ENCODE assay signal across 8 mouse cellular contexts in genomic region chr16:22876218-22877043, GRCm38 (mm10). TPM values are rescaled to one million over a fixed set of nuclear protein-coding genes. Genes with fewer than 3 reads are reported as not detected.
DNase-seq lines count a peak whose midpoint lies in the region; ATAC-seq and TF ChIP-seq lines count a peak whose summit lies in the region.

No protein-coding gene starts in this region.

- no peak for ATAC-seq in heart, postnatal 0 days (ENCODE audit: insufficient read depth, low read depth)
- no peak for ATAC-seq in neural tube, embryonic 15.5 days (ENCODE audit: low FRiP score)
- no peak for ATAC-seq in limb, embryonic 14.5 days (ENCODE audit: low FRiP score, low read depth)
- no peak for ATAC-seq in forebrain, embryonic 11.5 days (replicated peaks; ENCODE audit: low FRiP score)

- H3K27me3 ChIP-seq in heart, postnatal 0 days (ENCODE audit: control insufficient read depth, insufficient read depth, low read length): no peaks in the 10 kb centered on the region
- no peaks in the 10 kb centered on the region for H3K27me3 ChIP-seq in neural tube, embryonic 15.5 days (replicated peaks)
- no peaks in the 10 kb centered on the region for H3K27me3 ChIP-seq in limb, embryonic 14.5 days (ENCODE audit: control insufficient read depth, insufficient read depth, low read length)
- no peaks in the 10 kb centered on the region for H3K27me3 ChIP-seq in forebrain, embryonic 11.5 days (ENCODE audit: control insufficient read depth, insufficient read depth, low read length)

- DNase-seq in heart, postnatal 0 days (ENCODE audit: low spot score): no peak
- no peak for DNase-seq in heart, adult 9 months (ENCODE audit: low spot score in 2 of 2)
- peak; percentile 33 for DNase-seq in neural tube, embryonic 10.5 days (ENCODE audit: extremely low spot score, low spot score)
- DNase-seq in ZHBTc4 (ENCODE audit: low read depth, low spot score): peak; percentile 35
- DNase-seq in limb, embryonic 14.5 days (ENCODE audit: low spot score): peak; percentile 23
- peak; percentile 61 for DNase-seq in thymus, postnatal 4 days
- no peak for DNase-seq in forebrain, embryonic 11.5 days (ENCODE audit: low spot score)

- H3K4me2 ChIP-seq in heart, postnatal 0 days (ENCODE audit: low read depth, low read length): no peak overlapping the region
- no peak overlapping the region for H3K4me2 ChIP-seq in neural tube, embryonic 15.5 days
- no peak overlapping the region for H3K4me2 ChIP-seq in limb, embryonic 14.5 days (replicated peaks; ENCODE audit: low read depth, low read length, severe bottlenecking)
- H3K4me2 ChIP-seq in forebrain, embryonic 11.5 days (ENCODE audit: low read depth, low read length, severe bottlenecking): no peak overlapping the region

- no peaks in the 10 kb centered on the region for H3K4me1 ChIP-seq in heart, postnatal 0 days (ENCODE audit: control insufficient read depth, insufficient read depth)
- no peaks in the 10 kb centered on the region for H3K4me1 ChIP-seq in neural tube, embryonic 15.5 days
- peaks cover 9% of the 10 kb centered on the region for H3K4me1 ChIP-seq in limb, embryonic 14.5 days (ENCODE audit: control insufficient read depth, insufficient read depth, low read length)
- H3K4me1 ChIP-seq in forebrain, embryonic 11.5 days (replicated peaks; ENCODE audit: control insufficient read depth, insufficient read depth, low read length): no peaks in the 10 kb centered on the region

- no peaks in the 10 kb centered on the region for H3K9me3 ChIP-seq in heart, postnatal 0 days (replicated peaks; ENCODE audit: control insufficient read depth, low read length)
- no peaks in the 10 kb centered on the region for H3K9me3 ChIP-seq in neural tube, embryonic 15.5 days (replicated peaks)
- no peaks in the 10 kb centered on the region for H3K9me3 ChIP-seq in limb, embryonic 14.5 days (ENCODE audit: control insufficient read depth, low read length)
- no peaks in the 10 kb centered on the region for H3K9me3 ChIP-seq in forebrain, embryonic 11.5 days (ENCODE audit: control insufficient read depth, low read length)

- peaks cover 23% of the 10 kb centered on the region for H3K36me3 ChIP-seq in heart, postnatal 0 days (replicated peaks; ENCODE audit: control insufficient read depth, insufficient read depth, low read length)
- peaks cover 23% of the 10 kb centered on the region for H3K36me3 ChIP-seq in neural tube, embryonic 15.5 days
- H3K36me3 ChIP-seq in limb, embryonic 14.5 days (ENCODE audit: control insufficient read depth, insufficient read depth, low read length): peaks cover 19% of the 10 kb centered on the region
- no peaks in the 10 kb centered on the region; the same call in 1 of the 2 replicates for H3K36me3 ChIP-seq in forebrain, embryonic 11.5 days (ENCODE audit: control insufficient read depth, insufficient read depth, low read length)

- no peak for TF ChIP-seq EP300 in heart, postnatal 0 days (IDR thresholded peaks at IDR 0.05; ENCODE audit: low read depth)

- no peak for TF ChIP-seq POLR2A in limb, embryonic 14.5 days (IDR thresholded peaks at IDR 0.05; ENCODE audit: borderline replicate concordance, extremely low read depth, insufficient read depth, insufficient read length)

- 45% methylated on average over 9 of the region's 9 CpGs for WGBS in heart, postnatal 0 days
- 51% methylated on average over 9 of the region's 9 CpGs for WGBS in neural tube, embryonic 15.5 days
- WGBS in limb, embryonic 14.5 days: 38% methylated on average over 9 of the region's 9 CpGs
- WGBS in forebrain, embryonic 11.5 days: 52% methylated on average over 9 of the region's 9 CpGs

- TF ChIP-seq CTCF in heart, postnatal 0 days (IDR thresholded peaks at IDR 0.05; ENCODE audit: low read depth): peak; percentile 71

- no peak overlapping the region for H3K9ac ChIP-seq in heart, postnatal 0 days (replicated peaks; ENCODE audit: low read depth, low read length)
- no peak overlapping the region for H3K9ac ChIP-seq in neural tube, embryonic 15.5 days (replicated peaks)
- H3K9ac ChIP-seq in limb, embryonic 14.5 days (ENCODE audit: low read depth, low read length, severe bottlenecking): no peak overlapping the region
- no peak overlapping the region for H3K9ac ChIP-seq in forebrain, embryonic 11.5 days (ENCODE audit: low read length)

- H3K27ac ChIP-seq in heart, postnatal 0 days (ENCODE audit: low read depth): no peak overlapping the region
- no peak overlapping the region for H3K27ac ChIP-seq in neural tube, embryonic 15.5 days (replicated peaks)
- no peak overlapping the region for H3K27ac ChIP-seq in limb, embryonic 14.5 days (replicated peaks; ENCODE audit: low read depth, low read length)
- H3K27ac ChIP-seq in forebrain, embryonic 11.5 days (ENCODE audit: low read depth, low read length): no peak overlapping the region

- H3K4me3 ChIP-seq in heart, postnatal 0 days (ENCODE audit: low read depth, low read length): no peak overlapping the region
- H3K4me3 ChIP-seq in neural tube, embryonic 15.5 days (replicated peaks): no peak overlapping the region
- H3K4me3 ChIP-seq in limb, embryonic 14.5 days (replicated peaks; ENCODE audit: low read length): no peak overlapping the region
- no peak overlapping the region for H3K4me3 ChIP-seq in forebrain, embryonic 11.5 days (ENCODE audit: low read depth, low read length)

RNA-seq across cellular contexts. Expression of gene Ahsg, which starts 14.6 kb away (rescaled TPM):
- total RNA-seq in heart, postnatal 0 days (2014; rRNA removed; ENCODE audit: low replicate concordance): 43.4 and 62.1 TPM in 2 replicates
- 11.1 and 13.0 TPM in 2 replicates for polyA plus RNA-seq in heart, postnatal 0 days (2015; fragmentation: Nextera tagmentation; extraction: Ambion mirVana)
- polyA plus RNA-seq in neural tube, embryonic 15.5 days (2015; fragmentation: Nextera tagmentation; extraction: Ambion mirVana): 0.87 and 2.5 TPM in 2 replicates
- polyA plus RNA-seq in limb, embryonic 14.5 days (2012; rRNA removed): 0.35 and 1.4 TPM in 2 replicates
- polyA plus RNA-seq in limb, embryonic 14.5 days (2014; fragmentation: Nextera tagmentation; extraction: Ambion mirVana): not detected in 2 replicates
- not detected in 2 replicates for polyA plus RNA-seq in forebrain, embryonic 11.5 days (2014; fragmentation: Nextera tagmentation; extraction: Ambion mirVana)

RNA-seq across cellular contexts. Expression of gene Dnajb11, which starts 18.8 kb away (rescaled TPM):
- 27.7 and 43.8 TPM in 2 replicates for total RNA-seq in heart, postnatal 0 days (2014; rRNA removed; ENCODE audit: low replicate concordance)
- 56.2 and 59.2 TPM in 2 replicates for polyA plus RNA-seq in heart, postnatal 0 days (2015; fragmentation: Nextera tagmentation; extraction: Ambion mirVana)
- polyA plus RNA-seq in neural tube, embryonic 15.5 days (2015; fragmentation: Nextera tagmentation; extraction: Ambion mirVana): 106 and 110 TPM in 2 replicates
- 42.2 and 58.9 TPM in 2 replicates for polyA plus RNA-seq in limb, embryonic 14.5 days (2012; rRNA removed)
- 99.4 and 100 TPM in 2 replicates for polyA plus RNA-seq in limb, embryonic 14.5 days (2014; fragmentation: Nextera tagmentation; extraction: Ambion mirVana)
- polyA plus RNA-seq in forebrain, embryonic 11.5 days (2014; fragmentation: Nextera tagmentation; extraction: Ambion mirVana): 95.6 and 97.3 TPM in 2 replicates

RNA-seq across cellular contexts. Expression of gene Tbccd1, which starts 19.0 kb away (rescaled TPM):
- 13.4 and 15.3 TPM in 2 replicates for total RNA-seq in heart, postnatal 0 days (2014; rRNA removed; ENCODE audit: low replicate concordance)
- 13.6 and 14.1 TPM in 2 replicates for polyA plus RNA-seq in heart, postnatal 0 days (2015; fragmentation: Nextera tagmentation; extraction: Ambion mirVana)
- 19.5 and 23.2 TPM in 2 replicates for polyA plus RNA-seq in neural tube, embryonic 15.5 days (2015; fragmentation: Nextera tagmentation; extraction: Ambion mirVana)
- 23.0 and 25.7 TPM in 2 replicates for polyA plus RNA-seq in limb, embryonic 14.5 days (2012; rRNA removed)
- polyA plus RNA-seq in limb, embryonic 14.5 days (2014; fragmentation: Nextera tagmentation; extraction: Ambion mirVana): 26.0 and 27.6 TPM in 2 replicates
- polyA plus RNA-seq in forebrain, embryonic 11.5 days (2014; fragmentation: Nextera tagmentation; extraction: Ambion mirVana): 35.0 and 37.0 TPM in 2 replicates

RNA-seq across cellular contexts. Expression of gene Fetub, which starts 41.7 kb away (rescaled TPM):
- total RNA-seq in heart, postnatal 0 days (2014; rRNA removed; ENCODE audit: low replicate concordance): not detected in 2 replicates
- polyA plus RNA-seq in heart, postnatal 0 days (2015; fragmentation: Nextera tagmentation; extraction: Ambion mirVana): 0.30 TPM in 1 of 2 replicates, not detected in the other
- not detected in 2 replicates for polyA plus RNA-seq in neural tube, embryonic 15.5 days (2015; fragmentation: Nextera tagmentation; extraction: Ambion mirVana)
- polyA plus RNA-seq in limb, embryonic 14.5 days (2012; rRNA removed): 0.08 and 0.12 TPM in 2 replicates
- 0.25 TPM in 1 of 2 replicates, not detected in the other for polyA plus RNA-seq in limb, embryonic 14.5 days (2014; fragmentation: Nextera tagmentation; extraction: Ambion mirVana)
- not detected in 2 replicates for polyA plus RNA-seq in forebrain, embryonic 11.5 days (2014; fragmentation: Nextera tagmentation; extraction: Ambion mirVana)

Comparison
In these comparisons a context has a peak if more than half of its experiments do, and no peak if none do; other contexts are left out.
1. DNase-seq: peak in neural tube, embryonic 10.5 days (single experiment), ZHBTc4 (single experiment), limb, embryonic 14.5 days (single experiment) and thymus, postnatal 4 days (single experiment); none in heart, postnatal 0 days (single experiment), heart, adult 9 months (0 of 2) and forebrain, embryonic 11.5 days (single experiment).